Mouse (Mus musculus): ENCODE data around the gene Pde4c. TPM values are rescaled to one million over a fixed set of nuclear protein-coding genes. Genes with fewer than 3 reads are reported as not detected.
A peak's percentile ranks its signal among the peaks of the same experiment; 100 is the strongest.

Gene Pde4c
- total and polyA plus RNA-seq, 2 experiments from 2014 or later, result 0.26 to 0.31 TPM

GRCm38 (mm10) chr8:70688136-70688535 is 35.4 kb upstream of the Pde4c start:
- no peak overlapping the region for H3K9ac ChIP-seq (replicated peaks; ENCODE audit: low read length)
- DNase-seq (ENCODE audit: low spot score) (no peak), ATAC-seq (no peak)
- H3K4me3 ChIP-seq (ENCODE audit: low read length), result no peak overlapping the region
- no peaks in the 10 kb centered on the region for H3K36me3 ChIP-seq (ENCODE audit: insufficient read depth, low read length)
- no peak overlapping the region for H3K27ac ChIP-seq
- WGBS, result 84% methylated on average over 3 of the region's 3 CpGs
- no peak for TF ChIP-seq CTCF (IDR thresholded peaks at IDR 0.05; ENCODE audit: low read depth)
- no peaks in the 10 kb centered on the region for H3K9me3 ChIP-seq (ENCODE audit: low read length)
- H3K4me1 ChIP-seq (ENCODE audit: insufficient read depth, low read length), result peaks cover 5% of the 10 kb centered on the region; the same call in 1 of the 2 replicates
- H3K4me2 ChIP-seq (ENCODE audit: low read depth, low read length), result no peak overlapping the region
- H3K27me3 ChIP-seq (ENCODE audit: insufficient read depth, low read length), result no peaks in the 10 kb centered on the region

GRCm38 (mm10) chr8:70689892-70690390 is 33.6 kb upstream of the Pde4c start:
- 73% methylated on average over 5 of the region's 5 CpGs for WGBS

GRCm38 (mm10) chr8:70691230-70691629 is 32.3 kb upstream of the Pde4c start:
- no peak overlapping the region for H3K27ac ChIP-seq
- DNase-seq (ENCODE audit: low spot score) (no peak), ATAC-seq (no peak)
- H3K4me1 ChIP-seq (ENCODE audit: insufficient read depth, low read length), result peaks cover 5% of the 10 kb centered on the region
- peak overlapping the region; percentile 41; the same call in 1 of the 2 replicates for H3K9ac ChIP-seq (replicated peaks; ENCODE audit: low read length)
- no peaks in the 10 kb centered on the region for H3K9me3 ChIP-seq (ENCODE audit: low read length)
- WGBS, result 62% methylated on average over 4 of the region's 4 CpGs
- H3K36me3 ChIP-seq (ENCODE audit: insufficient read depth, low read length), result no peaks in the 10 kb centered on the region
- TF ChIP-seq CTCF (IDR thresholded peaks at IDR 0.05; ENCODE audit: low read depth), result no peak
- H3K4me3 ChIP-seq (ENCODE audit: low read length), result no peak overlapping the region; the same call in 1 of the 2 replicates
- no peaks in the 10 kb centered on the region for H3K27me3 ChIP-seq (ENCODE audit: insufficient read depth, low read length)
- peak overlapping the region; percentile 53 for H3K4me2 ChIP-seq (ENCODE audit: low read depth, low read length)

More at GRCm38 (mm10) chr8:70689892-70690390, 33.6 kb upstream of the Pde4c start:
- no peak for ATAC-seq
- no peak overlapping the region for H3K4me3 ChIP-seq (ENCODE audit: low read length)
- H3K27ac ChIP-seq, result no peak overlapping the region
- H3K27me3 ChIP-seq (ENCODE audit: insufficient read depth, low read length), result no peaks in the 10 kb centered on the region
- H3K4me1 ChIP-seq (ENCODE audit: insufficient read depth, low read length), result peaks cover 5% of the 10 kb centered on the region; the same call in 1 of the 2 replicates
- no peaks in the 10 kb centered on the region for H3K36me3 ChIP-seq (ENCODE audit: insufficient read depth, low read length)
- H3K4me2 ChIP-seq (ENCODE audit: low read depth, low read length), result no peak overlapping the region
- TF ChIP-seq CTCF (IDR thresholded peaks at IDR 0.05; ENCODE audit: low read depth), result no peak
- H3K9ac ChIP-seq (replicated peaks; ENCODE audit: low read length), result no peak overlapping the region
- DNase-seq (ENCODE audit: low spot score), result no peak
- no peaks in the 10 kb centered on the region for H3K9me3 ChIP-seq (ENCODE audit: low read length)

GRCm38 (mm10) chr8:70691727-70692231 is 31.7 kb upstream of the Pde4c start:
- TF ChIP-seq CTCF (IDR thresholded peaks at IDR 0.05; ENCODE audit: low read depth), result no peak
- peak; percentile 13 for ATAC-seq
- Histone ChIP-seq H3K27ac (no peak overlapping the region), H3K36me3 (ENCODE audit: insufficient read depth, low read length) (no peaks in the 10 kb centered on the region), H3K4me1 (ENCODE audit: insufficient read depth, low read length) (peaks cover 10% of the 10 kb centered on the region), H3K9ac (replicated peaks; ENCODE audit: low read length) (peak overlapping the region; percentile 41; the same call in 1 of the 2 replicates), H3K4me2 (ENCODE audit: low read depth, low read length) (peak overlapping the region; percentile 53), H3K4me3 (ENCODE audit: low read length) (peak overlapping the region; percentile 16), H3K9me3 (ENCODE audit: low read length) (no peaks in the 10 kb centered on the region), H3K27me3 (ENCODE audit: insufficient read depth, low read length) (no peaks in the 10 kb centered on the region)
- DNase-seq (ENCODE audit: low spot score), result no peak
- WGBS, result under 1% methylated on average over 20 of the region's 20 CpGs

GRCm38 (mm10) chr8:70693636-70694035 is 29.9 kb upstream of the Pde4c start:
- H3K9me3 ChIP-seq (ENCODE audit: low read length), result no peaks in the 10 kb centered on the region
- H3K9ac ChIP-seq (replicated peaks; ENCODE audit: low read length), result no peak overlapping the region
- no peak for TF ChIP-seq CTCF (IDR thresholded peaks at IDR 0.05; ENCODE audit: low read depth)
- no peak for ATAC-seq
- H3K27ac ChIP-seq, result no peak overlapping the region
- no peaks in the 10 kb centered on the region for H3K36me3 ChIP-seq (ENCODE audit: insufficient read depth, low read length)
- H3K4me2 ChIP-seq (ENCODE audit: low read depth, low read length), result no peak overlapping the region
- no peak overlapping the region for H3K4me3 ChIP-seq (ENCODE audit: low read length)
- 75% methylated on average over 5 of the region's 5 CpGs for WGBS
- DNase-seq (ENCODE audit: low spot score), result no peak
- peaks cover 15% of the 10 kb centered on the region for H3K4me1 ChIP-seq (ENCODE audit: insufficient read depth, low read length)
- H3K27me3 ChIP-seq (ENCODE audit: insufficient read depth, low read length), result no peaks in the 10 kb centered on the region

- no peak overlapping the region for H3K9ac ChIP-seq (replicated peaks; ENCODE audit: low read length)
- DNase-seq (ENCODE audit: low spot score) (no peak), ATAC-seq (no peak)
- no peaks in the 10 kb centered on the region for H3K27me3 ChIP-seq (ENCODE audit: insufficient read depth, low read length)
- H3K27ac ChIP-seq, result 0 out of 2 replicates have a peak overlapping the region, but pooled peaks have one; percentile 99
- no peaks in the 10 kb centered on the region for H3K36me3 ChIP-seq (ENCODE audit: insufficient read depth, low read length)
- TF ChIP-seq CTCF (IDR thresholded peaks at IDR 0.05; ENCODE audit: low read depth), result no peak
- no peak overlapping the region for H3K4me3 ChIP-seq (ENCODE audit: low read length)
- no peaks in the 10 kb centered on the region for H3K9me3 ChIP-seq (ENCODE audit: low read length)
- H3K4me1 ChIP-seq (ENCODE audit: insufficient read depth, low read length), result peaks cover 15% of the 10 kb centered on the region
- no peak overlapping the region for H3K4me2 ChIP-seq (ENCODE audit: low read depth, low read length)
- 31% methylated on average over 32 of the region's 32 CpGs for WGBS
Measured at GRCm38 (mm10) chr8:70695318-70696018, 28.1 kb upstream of the Pde4c start.
